Mouse (Mus musculus) lung, adult 18-20 months (tissue): ENCODE data around the gene Myh14.

Experiments used
- DNase-seq, 2 experiments: peaks; one replicate each; pipeline ENCODE4 v3.0.0; 2022; ENCODE audit warnings: mixed read lengths in 2 of 2

Gene Myh14

GRCm38 (mm10) chr7:44669103-44669502, 1.5 kb downstream of the Myh14 start:
- DNase-seq, result peak; percentile 85 to 91

GRCm38 (mm10) chr7:44667996-44668738, 2.5 kb downstream of the Myh14 start:
- peak; percentile 86 to 91 for DNase-seq

- no peak for DNase-seq
Observed at GRCm38 (mm10) chr7:44666462-44666861, 4.2 kb downstream of the Myh14 start.

GRCm38 (mm10) chr7:44664731-44665130, 5.9 kb downstream of the Myh14 start:
- peak in 1 of 2 experiments; percentile 38 for DNase-seq

GRCm38 (mm10) chr7:44663546-44663945, 7.1 kb downstream of the Myh14 start:
- DNase-seq, result peak; percentile 83 to 85

- peak; percentile 74 to 78 for DNase-seq
Observed at GRCm38 (mm10) chr7:44662569-44662968, 8.1 kb downstream of the Myh14 start.

- DNase-seq, result peak; percentile 95 to 96
Observed at GRCm38 (mm10) chr7:44662168-44662567, 8.5 kb downstream of the Myh14 start.

GRCm38 (mm10) chr7:44661219-44661618, 9.4 kb downstream of the Myh14 start:
- no peak for DNase-seq

GRCm38 (mm10) chr7:44655504-44655903, 15.1 kb downstream of the Myh14 start:
- DNase-seq, result peak; percentile 62 to 72

- DNase-seq, result no peak
Observed at GRCm38 (mm10) chr7:44653773-44654172, 16.9 kb downstream of the Myh14 start.

- no peak for DNase-seq
Observed at GRCm38 (mm10) chr7:44651416-44651815, 19.2 kb downstream of the Myh14 start.

- DNase-seq, result peak in 1 of 2 experiments; percentile 63
Observed at GRCm38 (mm10) chr7:44649990-44650389, 20.7 kb downstream of the Myh14 start.

GRCm38 (mm10) chr7:44649094-44649610, 21.5 kb downstream of the Myh14 start:
- no peak for DNase-seq

GRCm38 (mm10) chr7:44647729-44648128, 22.9 kb downstream of the Myh14 start:
- peak; percentile 79 to 87 for DNase-seq

- peak; percentile 70 to 78 for DNase-seq
Observed at GRCm38 (mm10) chr7:44647042-44647724, 23.5 kb downstream of the Myh14 start.

- DNase-seq, result peak; percentile 56 to 70
Observed at GRCm38 (mm10) chr7:44645951-44646350, 24.7 kb downstream of the Myh14 start.

GRCm38 (mm10) chr7:44645256-44645655, 25.4 kb downstream of the Myh14 start:
- DNase-seq, result no peak

GRCm38 (mm10) chr7:44641887-44642286, 28.8 kb downstream of the Myh14 start:
- no peak for DNase-seq

- DNase-seq, result no peak
Observed at GRCm38 (mm10) chr7:44640843-44641605, 29.6 kb downstream of the Myh14 start.

GRCm38 (mm10) chr7:44638663-44639062, 32.0 kb downstream of the Myh14 start:
- DNase-seq, result no peak

- no peak for DNase-seq
Observed at GRCm38 (mm10) chr7:44636684-44637083, 34.0 kb downstream of the Myh14 start.

- DNase-seq, result no peak
Observed at GRCm38 (mm10) chr7:44633407-44633806, 37.2 kb downstream of the Myh14 start.

- DNase-seq, result no peak
Observed at GRCm38 (mm10) chr7:44632676-44633075, 38.0 kb downstream of the Myh14 start.
